Mouse (Mus musculus): ENCODE data around the gene Slc44a1.

- no peak for TF ChIP-seq CTCF (conservative IDR thresholded peaks at IDR 0.05; ENCODE audit: low read length)
- no peak for TF ChIP-seq POU5F1 (IDR thresholded peaks at IDR 0.05; ENCODE audit: borderline replicate concordance, low read length)
Observed at GRCm38 (mm10) chr4:53513276-53514081, 73.3 kb downstream of the Slc44a1 start.

Measured in E14TG2a.4 (cell line).